Mouse (Mus musculus) liver, embryonic 16.5 days (tissue): Measurements from ENCODE around the gene 6030468B19Rik. TPM values are rescaled to one million over a fixed set of nuclear protein-coding genes. Genes with fewer than 3 reads are reported as not detected.
"Not testable (repeated sequence)": the region's sequence is repeated elsewhere in the genome, so short reads cannot be mapped to it uniquely, and the experiment has no call there.

Source experiments
- ATAC-seq: fragments of 200-750 bp; cut with Nextera tagmentation; 2 replicates; pipeline ENCODE4 v1.8.0; 2017; ENCODE audit warnings: low read depth, mild to moderate bottlenecking, moderate number of reproducible peaks, moderate library complexity
- H3K27ac ChIP-seq: fragments of 300-500 bp; sonication (generic); 2 replicates; pipeline ENCODE4 v1.5.1; 2014; ENCODE audit warnings: mild to moderate bottlenecking, low read length
- H3K27me3 ChIP-seq: fragments of 300-500 bp; sonication (generic); 2 replicates; pipeline ENCODE4 v1.6.1; 2014; ENCODE audit warnings: low read depth, low read length, mixed read lengths; ENCODE audit not compliant: control insufficient read depth, insufficient read depth
- H3K36me3 ChIP-seq: fragments of 300-500 bp; sonication (generic); 2 replicates; pipeline ENCODE4 v1.6.1; 2014; ENCODE audit warnings: mild to moderate bottlenecking; ENCODE audit not compliant: control insufficient read depth, insufficient read depth
- H3K4me1 ChIP-seq: fragments of 300-500 bp; sonication (generic); 2 replicates; pipeline ENCODE4 v1.6.1; 2014; ENCODE audit warnings: low read depth, low read length, mixed read lengths; ENCODE audit not compliant: control insufficient read depth
- H3K4me2 ChIP-seq: fragments of 300-500 bp; sonication (generic); 2 replicates; pipeline ENCODE4 v1.6.1; 2014; ENCODE audit warnings: low read depth, low read length, mixed read lengths
- H3K4me3 ChIP-seq: fragments of 300-500 bp; sonication (generic); 2 replicates; pipeline ENCODE4 v1.5.1; 2014; ENCODE audit warnings: low read depth, mild to moderate bottlenecking, low read length
- H3K9ac ChIP-seq: fragments of 300-500 bp; sonication (generic); 2 replicates; pipeline ENCODE4 v1.6.1; 2014; ENCODE audit warnings: low read depth, low read length
- H3K9me3 ChIP-seq: fragments of 300-500 bp; sonication (generic); replicated peaks from 2 replicates; pipeline ENCODE4 v1.6.1; 2016; ENCODE audit warnings: low read length; ENCODE audit not compliant: control insufficient read depth
- whole genome bisulfite sequencing: fragments of 180-500 bp; shearing (Covaris S2); extraction: QIAGEN DNeasy Blood & Tissue Kit; methylation state at CpG from one replicate; pipeline ENCODE4 v1.1.7; 2014; ENCODE audit not compliant: insufficient replicate concordance; 5-methylcytosine and 5-hydroxymethylcytosine counted together
- polyA plus RNA-seq: library from polyadenylated mRNA; unstranded; fragments of >200 nt; fragmentation: Nextera tagmentation; extraction: Ambion mirVana; gene quantifications from 2 replicates; pipeline ENCODE4 v1.2.1, GENCODE M21; 2015

Gene 6030468B19Rik
- polyA plus RNA-seq, 1 experiment from 2014 or later: 74.2 TPM

DNA sequence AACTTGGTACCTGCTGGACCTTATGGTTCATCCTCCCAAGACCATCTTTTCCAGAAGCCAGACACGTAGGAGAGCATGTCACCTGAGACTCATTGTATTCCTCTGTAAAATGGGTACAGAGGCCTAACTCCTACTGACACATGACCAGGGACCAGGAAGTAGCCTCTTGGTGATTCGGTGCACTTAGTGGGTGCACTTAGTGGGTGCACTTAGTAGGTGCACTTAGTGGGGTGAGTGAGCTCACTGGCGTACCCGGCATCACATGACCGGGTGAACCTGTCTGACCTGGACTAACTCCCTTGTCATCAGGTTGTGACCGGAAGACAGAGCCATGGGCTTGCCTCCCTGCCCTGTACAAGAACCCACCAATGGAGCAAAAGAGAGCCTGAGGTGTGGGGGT, 9.3 kb downstream of the 6030468B19Rik start:
- Histone ChIP-seq H3K27me3 (no peaks in the 10 kb centered on the region), H3K4me2 (no peak overlapping the region), H3K9ac (no peak overlapping the region), H3K4me1 (peaks cover 39% of the 10 kb centered on the region), H3K4me3 (no peak overlapping the region), H3K27ac (no peak overlapping the region), H3K36me3 (peaks cover 41% of the 10 kb centered on the region), H3K9me3 (no peaks in the 10 kb centered on the region)
- 93% methylated on average over 6 of the region's 6 CpGs for WGBS
- no peak for ATAC-seq

DNA sequence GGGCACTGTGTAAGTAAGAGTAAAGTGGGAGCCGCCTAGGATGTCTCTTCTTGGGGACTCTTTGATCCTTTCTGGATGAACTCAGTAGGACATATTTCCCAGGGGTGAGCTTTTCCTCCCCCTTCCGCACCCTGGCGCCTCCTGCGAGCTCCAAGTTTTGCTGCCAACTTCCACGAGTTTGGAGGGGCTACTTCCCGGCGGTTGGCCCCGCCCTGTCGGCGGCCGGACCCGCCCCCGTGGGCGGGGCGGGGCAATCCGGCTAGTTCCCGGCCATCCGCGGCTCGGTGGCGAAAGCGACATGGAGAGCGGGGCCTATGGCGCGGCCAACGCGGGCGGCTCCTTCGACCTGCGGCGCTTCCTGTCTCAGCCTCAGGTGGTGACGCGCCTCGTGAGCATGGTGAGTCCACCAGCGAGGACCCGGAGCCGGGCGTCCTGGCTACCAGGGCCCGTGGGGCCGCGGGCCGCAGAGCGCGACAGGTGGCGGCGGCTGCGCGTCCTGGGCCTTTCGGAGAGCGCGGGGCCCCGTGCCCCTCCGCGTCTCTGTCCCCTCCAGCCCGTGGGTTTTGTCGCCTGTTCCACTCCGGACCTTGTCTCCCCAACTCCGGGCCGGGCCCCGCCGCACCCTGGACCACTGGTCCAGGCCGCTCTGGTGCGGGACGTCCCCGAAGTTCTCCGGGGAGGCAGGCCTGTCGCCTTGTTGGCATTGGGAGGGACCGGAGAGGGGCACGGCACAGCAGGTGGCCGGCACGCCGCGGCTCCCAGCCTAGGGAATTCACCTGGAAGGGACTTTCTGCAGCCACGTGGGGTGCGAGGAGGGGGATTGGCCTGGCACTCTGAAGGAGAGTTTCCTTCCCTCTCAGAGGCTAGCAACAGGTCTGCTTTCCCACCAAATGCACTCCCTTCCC, 12.2 kb downstream of the 6030468B19Rik start, which contains the start of the genes Gm20708 and Syngr2:
Gene Gm20708 (plus strand): TSS at position 262 of the 905 bp plus-strand sequence.
Gene Syngr2 (plus strand): TSS at position 262 of the 905 bp plus-strand sequence.
- H3K27me3 ChIP-seq: no peaks in the 10 kb centered on the region
- ATAC-seq: peak; percentile 78
- H3K9ac ChIP-seq: peak within 1 kb of the TSS; percentile 92
- peak within 1 kb of the TSS; percentile 84 for H3K4me3 ChIP-seq
- under 1% methylated on average over 75 of the region's 75 CpGs for WGBS
- H3K36me3 ChIP-seq: peaks cover 49% of the 10 kb centered on the region
- no peaks in the 10 kb centered on the region for H3K9me3 ChIP-seq
- H3K27ac ChIP-seq: peak within 1 kb of the TSS; percentile 83
- peak within 1 kb of the TSS; percentile 92 for H3K4me2 ChIP-seq
- peaks cover 39% of the 10 kb centered on the region for H3K4me1 ChIP-seq

- peak overlapping the region; percentile 84 for H3K4me3 ChIP-seq
- peaks cover 55% of the 10 kb centered on the region for H3K36me3 ChIP-seq
- no peaks in the 10 kb centered on the region for H3K27me3 ChIP-seq
- H3K9ac ChIP-seq: peak overlapping the region; percentile 92
- WGBS: under 1% methylated on average over 21 of the region's 21 CpGs
- peak overlapping the region; percentile 92 for H3K4me2 ChIP-seq
- peak overlapping the region; percentile 83 for H3K27ac ChIP-seq
- ATAC-seq: peak; percentile 70
- peaks cover 43% of the 10 kb centered on the region for H3K4me1 ChIP-seq
- no peaks in the 10 kb centered on the region for H3K9me3 ChIP-seq
Measured at GRCm38 (mm10) chr11:117810401-117811046, 13.1 kb downstream of the 6030468B19Rik start.

DNA sequence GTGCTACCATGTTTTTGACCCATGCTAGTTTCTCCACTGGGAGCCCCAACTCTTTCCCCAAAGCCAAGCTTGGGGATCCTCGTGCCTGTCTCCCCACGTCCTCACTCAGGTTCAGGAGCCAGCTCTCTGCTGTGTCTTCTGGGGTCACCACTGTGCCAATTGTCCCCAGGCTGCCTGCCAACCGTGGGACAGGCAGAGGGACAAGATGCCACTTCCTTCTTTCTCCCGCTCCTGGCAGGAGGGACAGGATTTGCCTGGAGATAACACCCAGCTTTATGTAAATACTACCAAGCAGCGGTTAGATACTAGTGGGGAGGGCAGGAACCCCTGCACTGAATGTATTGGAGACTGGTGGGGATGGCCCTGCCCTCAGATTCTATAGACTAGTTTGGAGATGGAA, 16.4 kb downstream of the 6030468B19Rik start:
- no peak overlapping the region for H3K4me2 ChIP-seq
- no peaks in the 10 kb centered on the region for H3K27me3 ChIP-seq
- ATAC-seq: no peak
- no peak overlapping the region for H3K4me3 ChIP-seq
- peaks cover 39% of the 10 kb centered on the region for H3K4me1 ChIP-seq
- 0 out of 2 replicates have a peak overlapping the region, but pooled peaks have one; percentile 27 for H3K9ac ChIP-seq
- 53% methylated on average over 5 of the region's 5 CpGs for WGBS
- peak overlapping the region; percentile 62 for H3K27ac ChIP-seq
- H3K36me3 ChIP-seq: peaks cover 63% of the 10 kb centered on the region
- no peaks in the 10 kb centered on the region for H3K9me3 ChIP-seq

- Histone ChIP-seq H3K4me3 (no peak overlapping the region), H3K9me3 (no peaks in the 10 kb centered on the region), H3K36me3 (peaks cover 66% of the 10 kb centered on the region), H3K9ac (no peak overlapping the region), H3K4me1 (peaks cover 34% of the 10 kb centered on the region), H3K4me2 (no peak overlapping the region), H3K27ac (peak overlapping the region; percentile 15; the same call in 1 of the 2 replicates), H3K27me3 (no peaks in the 10 kb centered on the region)
- 77% methylated on average over 6 of the region's 6 CpGs for WGBS
- ATAC-seq: no peak
Measured at GRCm38 (mm10) chr11:117814704-117815366, 17.4 kb downstream of the 6030468B19Rik start.

GRCm38 (mm10) chr11:117815850-117816249, 18.4 kb downstream of the 6030468B19Rik start:
- H3K4me2 ChIP-seq, H3K27ac ChIP-seq, H3K9me3 ChIP-seq, H3K9ac ChIP-seq, H3K4me3 ChIP-seq, ATAC-seq, H3K27me3 ChIP-seq: not testable (repeated sequence)
- Histone ChIP-seq H3K36me3 (peaks cover 75% of the 10 kb centered on the region), H3K4me1 (peaks cover 26% of the 10 kb centered on the region)
- 77% methylated on average over 9 of the region's 9 CpGs for WGBS

GRCm38 (mm10) chr11:117816389-117816996, 19.0 kb downstream of the 6030468B19Rik start:
- Histone ChIP-seq H3K4me1 (peaks cover 20% of the 10 kb centered on the region), H3K9ac (no peak overlapping the region), H3K27ac (no peak overlapping the region), H3K36me3 (peaks cover 76% of the 10 kb centered on the region), H3K4me3 (no peak overlapping the region), H3K4me2 (no peak overlapping the region), H3K9me3 (no peaks in the 10 kb centered on the region), H3K27me3 (no peaks in the 10 kb centered on the region)
- WGBS: 79% methylated on average over 13 of the region's 13 CpGs
- ATAC-seq: no peak

- Histone ChIP-seq H3K4me3 (no peak overlapping the region), H3K27ac (no peak overlapping the region), H3K4me1 (peaks cover 24% of the 10 kb centered on the region), H3K9me3 (no peaks in the 10 kb centered on the region), H3K4me2 (no peak overlapping the region), H3K36me3 (peaks cover 75% of the 10 kb centered on the region), H3K27me3 (no peaks in the 10 kb centered on the region), H3K9ac (no peak overlapping the region)
- WGBS: 76% methylated on average over 8 of the region's 8 CpGs
- no peak for ATAC-seq
Measured at GRCm38 (mm10) chr11:117819095-117819494, 21.6 kb downstream of the 6030468B19Rik start.
